Mouse (Mus musculus) kidney, embryonic 16.5 days (tissue): ENCODE data around the gene Ccdc105. TPM values are rescaled to one million over a fixed set of nuclear protein-coding genes. Genes with fewer than 3 reads are reported as not detected.
A peak's percentile ranks its signal among the peaks of the same experiment; 100 is the strongest.

Experiments
- ATAC-seq: fragments of 200-750 bp; cut with Nextera tagmentation; 2 replicates; pipeline ENCODE4 v1.8.0; 2017; ENCODE audit warnings: moderate TSS enrichment; ENCODE audit not compliant: low FRiP score, low TSS enrichment
- H3K27ac ChIP-seq: fragments of 300-500 bp; sonication (generic); 2 replicates; pipeline ENCODE4 v1.5.1; 2014; ENCODE audit warnings: low read length
- H3K27me3 ChIP-seq: fragments of 300-500 bp; sonication (generic); 2 replicates; pipeline ENCODE4 v1.6.1; 2014; ENCODE audit warnings: low read length, control low read depth, mixed read lengths; ENCODE audit not compliant: insufficient read depth
- H3K36me3 ChIP-seq: fragments of 300-500 bp; sonication (generic); 2 replicates; pipeline ENCODE4 v1.6.1; 2014; ENCODE audit warnings: low read length, control low read depth, mixed read lengths; ENCODE audit not compliant: insufficient read depth
- H3K4me1 ChIP-seq: fragments of 300-500 bp; sonication (generic); 2 replicates; pipeline ENCODE4 v1.6.1; 2014; ENCODE audit warnings: low read length, control low read depth, mixed read lengths; ENCODE audit not compliant: insufficient read depth
- H3K4me2 ChIP-seq: fragments of 300-500 bp; sonication (generic); replicated peaks from 2 replicates; pipeline ENCODE4 v1.6.1; 2014; ENCODE audit warnings: low read depth, low read length
- H3K4me3 ChIP-seq: fragments of 300-500 bp; sonication (generic); 2 replicates; pipeline ENCODE4 v1.5.1; 2014; ENCODE audit warnings: mild to moderate bottlenecking, low read length
- H3K9ac ChIP-seq: fragments of 300-500 bp; sonication (generic); replicated peaks from 2 replicates; pipeline ENCODE4 v1.6.1; 2014; ENCODE audit warnings: low read length
- H3K9me3 ChIP-seq: fragments of 300-500 bp; sonication (generic); 2 replicates; pipeline ENCODE4 v1.6.1; 2016; ENCODE audit warnings: low read length, control low read depth
- WGBS: fragments of 180-500 bp; shearing (Covaris S2); extraction: QIAGEN DNeasy Blood & Tissue Kit; methylation state at CpG from one replicate; pipeline ENCODE4 v1.1.7; 2014; 5-methylcytosine and 5-hydroxymethylcytosine counted together
- polyA plus RNA-seq: library from polyadenylated mRNA; unstranded; fragments of >200 nt; fragmentation: Nextera tagmentation; extraction: Ambion mirVana; gene quantifications from 2 replicates; pipeline ENCODE4 v1.2.1, GENCODE M21; 2015

The Ccdc105 gene
- polyA plus RNA-seq = not detected in 2 replicates

DNA sequence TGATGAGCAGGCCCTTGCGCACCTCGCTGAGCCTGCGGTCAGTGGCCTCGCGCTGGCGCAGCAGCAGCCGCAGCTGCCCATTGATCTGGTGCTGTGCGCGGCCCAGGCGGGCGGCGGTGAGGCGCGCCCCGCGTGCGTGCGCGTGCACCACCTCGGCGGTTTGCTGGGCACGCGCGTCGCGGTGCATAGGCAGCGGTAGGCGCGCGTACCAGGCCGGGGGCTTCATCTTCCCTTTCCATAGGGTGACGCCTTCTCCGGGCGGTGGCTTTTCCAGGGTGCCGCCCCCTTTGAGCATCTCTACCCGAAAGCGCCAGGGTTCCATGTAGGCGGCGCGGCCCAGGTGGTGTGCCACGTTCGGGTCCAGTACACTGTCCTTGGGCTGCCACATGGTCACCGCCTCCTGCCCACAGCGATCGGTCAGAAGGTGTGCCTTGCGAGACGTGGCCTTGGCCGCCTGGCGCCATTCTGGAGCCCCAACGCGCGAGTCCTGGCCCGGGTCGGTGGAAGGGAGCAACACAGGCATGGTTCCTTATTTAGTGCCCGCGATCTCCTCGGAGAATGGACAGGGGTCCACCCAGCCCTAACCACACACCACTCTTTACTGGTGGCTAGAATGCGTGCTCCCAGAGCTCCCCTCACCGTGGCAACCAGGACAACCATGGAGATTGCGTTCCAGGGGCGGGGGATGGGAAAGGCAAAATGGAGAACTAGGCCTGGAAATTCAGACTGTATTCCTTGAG lies at the start of gene Ccdc105:
TSS of gene Ccdc105 (minus strand) at position 614 of the 740 bp plus-strand sequence.
- peak within 1 kb of the TSS; percentile 63 for H3K9ac ChIP-seq
- H3K27ac ChIP-seq = 0 out of 2 replicates have a peak within 1 kb of the TSS, but pooled peaks have one; percentile 52
- peaks cover 6% of the 10 kb centered on the region; the same call in 1 of the 2 replicates for H3K27me3 ChIP-seq
- ATAC-seq = peak; percentile 92
- no peaks in the 10 kb centered on the region for H3K36me3 ChIP-seq
- peak within 1 kb of the TSS; percentile 50 for H3K4me3 ChIP-seq
- H3K9me3 ChIP-seq = no peaks in the 10 kb centered on the region
- peaks cover 9% of the 10 kb centered on the region; the same call in 1 of the 2 replicates for H3K4me1 ChIP-seq
- WGBS = 1% methylated on average over 60 of the region's 61 CpGs
- peak within 1 kb of the TSS; percentile 90 for H3K4me2 ChIP-seq

DNA sequence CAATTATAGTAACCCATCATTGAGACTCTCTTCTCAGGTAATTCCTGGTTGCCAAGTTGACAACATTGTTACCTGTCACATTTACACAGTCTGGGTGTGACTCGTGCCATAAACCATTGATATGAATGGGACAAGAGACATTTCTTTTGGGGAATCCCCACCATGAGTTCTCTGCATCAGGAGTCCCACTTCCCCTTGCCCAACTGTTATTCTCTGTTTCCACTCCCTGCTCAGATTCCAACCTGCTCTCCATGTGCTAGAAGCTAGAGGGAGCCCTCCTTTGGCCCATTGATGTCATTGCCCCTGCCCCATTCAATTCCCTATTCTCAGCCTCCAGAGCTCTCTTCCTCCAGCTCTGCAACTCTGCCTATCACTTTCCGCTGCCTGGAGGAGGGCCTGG lies 48.6 kb upstream of the Ccdc105 start:
- no peak overlapping the region for H3K4me3 ChIP-seq
- H3K9ac ChIP-seq = no peak overlapping the region
- H3K4me1 ChIP-seq = no peaks in the 10 kb centered on the region
- ATAC-seq = no peak
- H3K27me3 ChIP-seq = no peaks in the 10 kb centered on the region
- H3K36me3 ChIP-seq = no peaks in the 10 kb centered on the region
- no peaks in the 10 kb centered on the region for H3K9me3 ChIP-seq
- no peak overlapping the region for H3K27ac ChIP-seq
- 84% methylated on average over 2 of the region's 2 CpGs for WGBS
- no peak overlapping the region for H3K4me2 ChIP-seq

DNA sequence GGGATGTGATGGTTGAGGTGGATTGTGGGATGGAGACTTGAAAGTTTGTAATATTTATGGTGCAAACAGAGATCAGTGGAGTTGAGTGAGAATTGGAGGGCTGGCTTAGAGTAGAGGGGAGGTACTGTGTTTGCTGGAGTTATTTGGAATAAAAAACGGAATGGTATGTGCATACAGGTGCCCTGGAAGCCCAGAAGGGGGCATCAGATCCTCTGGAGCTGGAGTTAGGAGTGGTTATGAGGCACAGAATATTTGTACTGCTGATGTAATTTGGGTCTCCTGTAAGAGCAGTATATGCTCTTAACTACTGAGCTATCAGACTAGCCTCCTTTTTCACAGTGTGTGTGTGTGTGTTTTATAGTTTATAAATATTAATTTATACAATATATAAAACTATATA lies 37.7 kb upstream of the Ccdc105 start:
- H3K27ac ChIP-seq = no peak overlapping the region
- peaks cover 11% of the 10 kb centered on the region; the same call in 1 of the 2 replicates for H3K4me1 ChIP-seq
- no peak overlapping the region for H3K9ac ChIP-seq
- no peaks in the 10 kb centered on the region for H3K36me3 ChIP-seq
- H3K27me3 ChIP-seq = no peaks in the 10 kb centered on the region
- no peak overlapping the region for H3K4me2 ChIP-seq
- WGBS = 43% methylated on average over 1 of the region's 1 CpGs
- H3K9me3 ChIP-seq = no peaks in the 10 kb centered on the region
- H3K4me3 ChIP-seq = no peak overlapping the region
- no peak for ATAC-seq

DNA sequence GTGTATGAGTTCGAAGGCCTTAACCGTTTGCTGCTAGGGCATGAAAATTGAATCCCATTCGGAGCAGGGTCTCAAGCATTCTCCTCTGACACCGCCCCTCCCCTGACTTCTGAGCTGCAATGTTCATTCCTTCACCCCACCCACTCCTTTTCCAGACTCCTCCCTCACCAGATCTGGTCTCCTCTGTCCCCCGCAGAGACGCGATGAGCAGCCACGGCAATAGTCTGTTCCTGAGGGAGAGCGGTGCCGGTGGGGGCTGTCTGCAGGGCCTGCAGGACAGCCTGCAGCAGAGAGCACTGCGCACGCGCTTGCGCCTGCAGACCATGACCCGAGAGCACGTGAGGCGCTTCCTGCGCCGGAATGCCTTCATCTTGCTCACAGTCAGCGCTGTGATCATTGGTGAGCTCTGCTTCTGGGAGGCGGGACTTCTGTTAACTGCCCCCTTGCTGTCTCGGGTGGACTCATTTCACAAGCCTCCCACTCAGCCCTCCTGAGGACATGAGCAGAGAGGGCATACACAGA lies 34.8 kb upstream of the Ccdc105 start:
- peaks cover 11% of the 10 kb centered on the region; the same call in 1 of the 2 replicates for H3K4me1 ChIP-seq
- H3K36me3 ChIP-seq = no peaks in the 10 kb centered on the region
- H3K27ac ChIP-seq = 0 out of 2 replicates have a peak overlapping the region, but pooled peaks have one; percentile 36
- no peaks in the 10 kb centered on the region for H3K9me3 ChIP-seq
- 4% methylated on average over 22 of the region's 22 CpGs for WGBS
- peak overlapping the region; percentile 53 for H3K4me3 ChIP-seq
- no peaks in the 10 kb centered on the region for H3K27me3 ChIP-seq
- H3K9ac ChIP-seq = peak overlapping the region; percentile 66
- ATAC-seq = peak; percentile 96
- peak overlapping the region; percentile 81 for H3K4me2 ChIP-seq

DNA sequence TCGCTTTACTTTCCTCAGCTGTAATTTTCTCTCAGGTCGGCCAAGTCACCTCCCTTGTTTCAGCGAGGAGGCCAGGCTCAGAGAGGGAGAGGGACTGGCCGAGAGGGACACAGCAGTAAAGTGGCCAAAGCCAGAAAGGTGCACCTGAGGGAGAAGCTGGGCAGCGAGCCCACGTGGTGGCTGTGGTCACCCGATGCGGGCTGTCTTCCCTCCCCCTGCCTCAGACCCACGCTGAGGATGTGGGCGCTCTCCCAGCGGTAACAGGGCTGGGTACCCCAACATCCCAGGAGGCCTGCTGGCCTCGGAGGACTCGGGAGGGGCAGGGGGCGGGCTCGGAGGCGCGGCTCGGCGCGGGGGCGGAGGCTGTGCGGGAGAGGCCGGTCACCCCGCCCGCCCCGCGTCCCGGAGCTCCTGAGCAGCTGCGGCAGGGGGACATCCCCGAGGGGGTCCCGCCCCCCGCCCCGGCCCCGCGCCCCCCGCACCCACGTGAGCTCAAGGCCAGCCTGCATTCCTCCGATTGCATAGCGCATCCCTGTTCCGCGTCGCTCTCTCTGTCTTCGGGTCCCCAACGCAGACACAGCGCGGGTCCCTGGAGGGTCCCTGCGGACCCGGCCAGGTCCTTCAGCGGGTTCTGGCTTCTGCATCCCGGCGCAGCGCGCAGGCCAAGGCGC lies 27.3 kb upstream of the Ccdc105 start, which contains the start of gene Slc1a6:
TSS of gene Slc1a6 (plus strand) at position 516 of the 671 bp plus-strand sequence.
- under 1% methylated on average over 32 of the region's 54 CpGs for WGBS
- ATAC-seq = peak; percentile 74

DNA sequence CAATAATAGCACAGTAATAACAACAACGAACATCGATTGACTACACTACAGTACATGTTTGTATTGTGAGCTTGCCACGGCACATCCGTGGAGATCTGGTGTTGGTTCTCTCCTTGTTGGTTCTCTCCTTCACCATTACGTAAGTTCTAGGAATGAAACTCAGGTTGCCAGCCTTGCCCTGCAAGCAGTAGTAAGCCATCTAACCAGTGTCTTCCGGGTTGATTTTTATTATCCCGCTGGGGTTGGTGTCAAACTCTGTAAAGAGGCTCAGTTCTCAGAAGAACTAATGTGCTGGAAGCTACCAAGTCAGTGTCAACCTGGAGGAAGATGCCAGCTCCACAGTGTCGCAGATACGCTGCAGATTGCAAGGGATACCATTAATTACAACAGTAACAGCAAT lies 26.7 kb upstream of the Ccdc105 start:
- Histone ChIP-seq H3K9me3 (no peaks in the 10 kb centered on the region), H3K4me1 (0 out of 2 replicates have a peak, but pooled peaks cover 4% of the 10 kb centered on the region), H3K4me2 (peak overlapping the region; percentile 100), H3K36me3 (no peaks in the 10 kb centered on the region), H3K4me3 (peak overlapping the region; percentile 61), H3K9ac (peak overlapping the region; percentile 72), H3K27me3 (0 out of 2 replicates have a peak, but pooled peaks cover 5% of the 10 kb centered on the region), H3K27ac (no peak overlapping the region)
- WGBS = 58% methylated on average over 9 of the region's 9 CpGs
- ATAC-seq = no peak

More for the DNA sequence above, 27.3 kb upstream of the Ccdc105 start, which contains the start of gene Slc1a6:
- peak within 1 kb of the TSS; percentile 72 for H3K9ac ChIP-seq
- H3K4me3 ChIP-seq = peak within 1 kb of the TSS; percentile 61
- peak within 1 kb of the TSS; percentile 100 for H3K4me2 ChIP-seq
- no peaks in the 10 kb centered on the region for H3K36me3 ChIP-seq
- H3K27ac ChIP-seq = no peak within 1 kb of the TSS
- H3K27me3 ChIP-seq = 0 out of 2 replicates have a peak, but pooled peaks cover 5% of the 10 kb centered on the region
- H3K9me3 ChIP-seq = no peaks in the 10 kb centered on the region
- H3K4me1 ChIP-seq = 0 out of 2 replicates have a peak, but pooled peaks cover 4% of the 10 kb centered on the region

DNA sequence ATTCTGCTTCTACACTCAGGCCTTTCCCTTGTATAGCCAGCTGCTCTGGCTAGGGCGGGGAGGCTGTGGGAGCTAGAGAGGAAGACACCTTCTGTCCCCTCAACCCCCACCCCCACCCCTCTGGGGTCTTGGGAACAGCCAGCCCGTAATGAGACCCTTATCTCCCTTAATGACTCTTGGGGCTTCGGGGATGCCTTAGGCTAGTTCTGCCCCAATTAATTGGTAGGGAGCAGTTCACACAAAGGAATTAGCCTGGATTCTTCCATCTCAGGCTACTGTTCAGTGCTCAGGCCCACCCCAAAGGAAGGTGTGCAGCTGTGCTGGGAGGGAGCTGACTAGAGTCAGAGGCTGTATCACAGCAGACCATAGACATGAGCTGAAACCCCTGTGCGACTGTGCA lies 23.0 kb upstream of the Ccdc105 start:
- no peak for ATAC-seq

DNA sequence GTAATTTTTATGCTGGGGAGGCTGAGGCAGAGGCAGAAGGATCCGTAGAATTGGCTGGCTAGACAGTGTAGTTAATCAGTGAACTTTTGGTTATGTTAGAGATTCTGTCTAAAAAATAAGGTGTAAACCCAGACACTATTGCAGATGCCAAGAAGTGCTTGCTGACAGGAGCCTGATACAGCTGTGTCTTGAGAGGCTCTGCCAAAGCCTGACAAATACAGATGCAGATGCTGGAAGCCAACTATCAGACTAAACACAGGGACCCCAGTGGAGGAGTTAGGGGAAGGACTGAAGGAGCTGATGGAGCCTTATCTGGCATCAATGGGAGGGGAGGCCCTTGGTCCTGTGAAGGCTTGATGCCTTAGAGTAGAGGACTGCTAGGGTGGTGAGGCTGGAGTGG lies 12.7 kb upstream of the Ccdc105 start:
- no peaks in the 10 kb centered on the region for H3K4me1 ChIP-seq
- no peak overlapping the region for H3K4me2 ChIP-seq
- H3K36me3 ChIP-seq = no peaks in the 10 kb centered on the region
- 77% methylated on average over 1 of the region's 1 CpGs for WGBS
- no peaks in the 10 kb centered on the region for H3K27me3 ChIP-seq
- H3K9me3 ChIP-seq = peaks cover 7% of the 10 kb centered on the region
- H3K9ac ChIP-seq = no peak overlapping the region
- H3K4me3 ChIP-seq = no peak overlapping the region
- no peak overlapping the region for H3K27ac ChIP-seq
- no peak for ATAC-seq

More for the DNA sequence above, 23.0 kb upstream of the Ccdc105 start:
- Histone ChIP-seq H3K4me1 (0 out of 2 replicates have a peak, but pooled peaks cover 4% of the 10 kb centered on the region), H3K9ac (no peak overlapping the region), H3K27me3 (0 out of 2 replicates have a peak, but pooled peaks cover under 1% of the 10 kb centered on the region), H3K4me3 (no peak overlapping the region), H3K36me3 (no peaks in the 10 kb centered on the region), H3K9me3 (no peaks in the 10 kb centered on the region), H3K4me2 (no peak overlapping the region), H3K27ac (no peak overlapping the region)
- whole genome bisulfite sequencing = 40% methylated on average over 4 of the region's 4 CpGs

DNA sequence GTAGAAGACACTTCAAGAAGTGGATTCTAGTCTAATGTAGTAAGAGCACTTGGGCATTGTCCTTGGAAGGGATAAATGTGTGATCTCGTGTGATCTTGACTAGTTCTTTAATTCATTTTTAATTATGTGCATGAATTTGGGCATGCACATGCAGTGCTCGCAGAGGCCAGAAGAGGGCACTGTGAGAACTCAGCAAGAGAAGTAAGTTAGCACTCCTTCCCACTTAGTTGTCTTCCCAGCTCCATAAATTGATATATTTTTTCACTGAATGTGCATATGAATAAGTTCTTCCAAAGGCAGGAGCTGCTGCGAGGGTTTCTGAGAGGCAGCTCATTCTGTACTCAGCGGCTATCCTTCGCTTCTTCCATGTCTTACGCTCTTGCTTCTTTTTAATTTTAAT lies 3.2 kb upstream of the Ccdc105 start:
- ATAC-seq = no peak
- Histone ChIP-seq H3K36me3 (no peaks in the 10 kb centered on the region), H3K9ac (no peak overlapping the region), H3K27ac (no peak overlapping the region), H3K4me1 (peaks cover 8% of the 10 kb centered on the region; the same call in 1 of the 2 replicates), H3K9me3 (no peaks in the 10 kb centered on the region), H3K4me2 (no peak overlapping the region), H3K27me3 (peaks cover 6% of the 10 kb centered on the region; the same call in 1 of the 2 replicates), H3K4me3 (no peak overlapping the region)
- WGBS = 35% methylated on average over 6 of the region's 6 CpGs
